Mouse (Mus musculus): ENCODE data around the gene Six1.
A peak's percentile ranks its signal among the peaks of the same experiment; 100 is the strongest.

The Six1 gene

GRCm38 (mm10) chr12:73052036-73052650, 1.5 kb downstream of the Six1 start:
- Histone ChIP-seq H3K4me3 (replicated peaks; ENCODE audit: low read length) (peak overlapping the region; percentile 83), H3K9me3 (ENCODE audit: low read length) (peaks cover 6% of the 10 kb centered on the region; the same call in 1 of the 2 replicates), H3K36me3 (ENCODE audit: insufficient read depth, low read length) (no peaks in the 10 kb centered on the region), H3K27me3 (ENCODE audit: insufficient read depth, low read length) (peaks cover 57% of the 10 kb centered on the region), H3K4me1 (replicated peaks; ENCODE audit: low read depth, low read length) (peaks cover 55% of the 10 kb centered on the region)
- no peak for TF ChIP-seq CTCF (conservative IDR thresholded peaks at IDR 0.05; ENCODE audit: low read length)
- no peak for TF ChIP-seq POU5F1 (IDR thresholded peaks at IDR 0.05; ENCODE audit: borderline replicate concordance, low read length)
- TF ChIP-seq NANOG (IDR thresholded peaks at IDR 0.05; ENCODE audit: borderline replicate concordance, low read length) = no peak

GRCm38 (mm10) chr12:73050811-73051580, 2.7 kb downstream of the Six1 start:
- peaks cover 66% of the 10 kb centered on the region for H3K27me3 ChIP-seq (ENCODE audit: insufficient read depth, low read length)

GRCm38 (mm10) chr12:73050305-73050704, 3.4 kb downstream of the Six1 start:
- Histone ChIP-seq H3K4me1 (replicated peaks; ENCODE audit: low read depth, low read length) (peaks cover 57% of the 10 kb centered on the region), H3K9me3 (ENCODE audit: low read length) (peaks cover 2% of the 10 kb centered on the region; the same call in 1 of the 2 replicates), H3K36me3 (ENCODE audit: insufficient read depth, low read length) (no peaks in the 10 kb centered on the region), H3K4me3 (replicated peaks; ENCODE audit: low read length) (0 out of 2 replicates have a peak overlapping the region, but pooled peaks have one; percentile 26), H3K27me3 (ENCODE audit: insufficient read depth, low read length) (peaks cover 73% of the 10 kb centered on the region)
- TF ChIP-seq POU5F1 (IDR thresholded peaks at IDR 0.05; ENCODE audit: borderline replicate concordance, low read length) (no peak), CTCF (conservative IDR thresholded peaks at IDR 0.05; ENCODE audit: low read length) (no peak), NANOG (IDR thresholded peaks at IDR 0.05; ENCODE audit: borderline replicate concordance, low read length) (no peak)

More at GRCm38 (mm10) chr12:73050811-73051580, 2.7 kb downstream of the Six1 start:
- TF ChIP-seq NANOG (IDR thresholded peaks at IDR 0.05; ENCODE audit: borderline replicate concordance, low read length) = no peak
- peaks cover 6% of the 10 kb centered on the region; the same call in 1 of the 2 replicates for H3K9me3 ChIP-seq (ENCODE audit: low read length)
- H3K36me3 ChIP-seq (ENCODE audit: insufficient read depth, low read length) = no peaks in the 10 kb centered on the region
- peaks cover 58% of the 10 kb centered on the region for H3K4me1 ChIP-seq (replicated peaks; ENCODE audit: low read depth, low read length)
- H3K4me3 ChIP-seq (replicated peaks; ENCODE audit: low read length) = no peak overlapping the region

GRCm38 (mm10) chr12:73049520-73050225, 4.0 kb downstream of the Six1 start:
- peaks cover 54% of the 10 kb centered on the region for H3K4me1 ChIP-seq (replicated peaks; ENCODE audit: low read depth, low read length)
- H3K9me3 ChIP-seq (ENCODE audit: low read length) = no peaks in the 10 kb centered on the region
- 0 out of 2 replicates have a peak overlapping the region, but pooled peaks have one; percentile 26 for H3K4me3 ChIP-seq (replicated peaks; ENCODE audit: low read length)
- H3K36me3 ChIP-seq (ENCODE audit: insufficient read depth, low read length) = no peaks in the 10 kb centered on the region
- no peak for TF ChIP-seq POU5F1 (IDR thresholded peaks at IDR 0.05; ENCODE audit: borderline replicate concordance, low read length)
- no peak for TF ChIP-seq CTCF (conservative IDR thresholded peaks at IDR 0.05; ENCODE audit: low read length)
- no peak for TF ChIP-seq NANOG (IDR thresholded peaks at IDR 0.05; ENCODE audit: borderline replicate concordance, low read length)
- peaks cover 79% of the 10 kb centered on the region for H3K27me3 ChIP-seq (ENCODE audit: insufficient read depth, low read length)

- peaks cover 90% of the 10 kb centered on the region for H3K27me3 ChIP-seq (ENCODE audit: insufficient read depth, low read length)
- peaks cover 54% of the 10 kb centered on the region for H3K4me1 ChIP-seq (replicated peaks; ENCODE audit: low read depth, low read length)
- peaks cover under 1% of the 10 kb centered on the region for H3K36me3 ChIP-seq (ENCODE audit: insufficient read depth, low read length)
- TF ChIP-seq NANOG (IDR thresholded peaks at IDR 0.05; ENCODE audit: borderline replicate concordance, low read length) (no peak), CTCF (conservative IDR thresholded peaks at IDR 0.05; ENCODE audit: low read length) (no peak), POU5F1 (IDR thresholded peaks at IDR 0.05; ENCODE audit: borderline replicate concordance, low read length) (no peak)
- H3K4me3 ChIP-seq (replicated peaks; ENCODE audit: low read length) = no peak overlapping the region
- H3K9me3 ChIP-seq (ENCODE audit: low read length) = no peaks in the 10 kb centered on the region
Observed at GRCm38 (mm10) chr12:73048537-73048936, 5.2 kb downstream of the Six1 start.

- Histone ChIP-seq H3K36me3 (ENCODE audit: insufficient read depth, low read length) (peaks cover 9% of the 10 kb centered on the region), H3K9me3 (ENCODE audit: low read length) (no peaks in the 10 kb centered on the region), H3K4me1 (replicated peaks; ENCODE audit: low read depth, low read length) (peaks cover 49% of the 10 kb centered on the region), H3K27me3 (ENCODE audit: insufficient read depth, low read length) (peaks cover 92% of the 10 kb centered on the region), H3K4me3 (replicated peaks; ENCODE audit: low read length) (no peak overlapping the region)
- TF ChIP-seq POU5F1 (IDR thresholded peaks at IDR 0.05; ENCODE audit: borderline replicate concordance, low read length) = no peak
- no peak for TF ChIP-seq NANOG (IDR thresholded peaks at IDR 0.05; ENCODE audit: borderline replicate concordance, low read length)
- TF ChIP-seq CTCF (conservative IDR thresholded peaks at IDR 0.05; ENCODE audit: low read length) = no peak
Observed at GRCm38 (mm10) chr12:73047576-73047975, 6.1 kb downstream of the Six1 start.

- Histone ChIP-seq H3K4me3 (replicated peaks; ENCODE audit: low read length) (peak overlapping the region; percentile 81), H3K36me3 (ENCODE audit: insufficient read depth, low read length) (peaks cover 12% of the 10 kb centered on the region), H3K4me1 (replicated peaks; ENCODE audit: low read depth, low read length) (peaks cover 40% of the 10 kb centered on the region), H3K27me3 (ENCODE audit: insufficient read depth, low read length) (peaks cover 89% of the 10 kb centered on the region), H3K9me3 (ENCODE audit: low read length) (no peaks in the 10 kb centered on the region)
- TF ChIP-seq POU5F1 (IDR thresholded peaks at IDR 0.05; ENCODE audit: borderline replicate concordance, low read length) = no peak
- no peak for TF ChIP-seq NANOG (IDR thresholded peaks at IDR 0.05; ENCODE audit: borderline replicate concordance, low read length)
- TF ChIP-seq CTCF (conservative IDR thresholded peaks at IDR 0.05; ENCODE audit: low read length) = no peak
Observed at GRCm38 (mm10) chr12:73046607-73047180, 7.0 kb downstream of the Six1 start.

Data from E14TG2a.4 (cell line).